Mouse (Mus musculus) liver, embryonic 14.5 days (tissue): Measurements from ENCODE around the gene Pnp.

Experiments used
- CTCF ChIP-seq: IDR thresholded peaks from 2 replicates; pipeline ENCODE4 v1.5.1; 2016; ENCODE audit warnings: antibody characterized with exemption, low read depth, control low read depth
- EP300 ChIP-seq: IDR thresholded peaks from 2 replicates; pipeline ENCODE4 v1.6.1; 2016; ENCODE audit warnings: antibody characterized with exemption, low read depth

DNA sequence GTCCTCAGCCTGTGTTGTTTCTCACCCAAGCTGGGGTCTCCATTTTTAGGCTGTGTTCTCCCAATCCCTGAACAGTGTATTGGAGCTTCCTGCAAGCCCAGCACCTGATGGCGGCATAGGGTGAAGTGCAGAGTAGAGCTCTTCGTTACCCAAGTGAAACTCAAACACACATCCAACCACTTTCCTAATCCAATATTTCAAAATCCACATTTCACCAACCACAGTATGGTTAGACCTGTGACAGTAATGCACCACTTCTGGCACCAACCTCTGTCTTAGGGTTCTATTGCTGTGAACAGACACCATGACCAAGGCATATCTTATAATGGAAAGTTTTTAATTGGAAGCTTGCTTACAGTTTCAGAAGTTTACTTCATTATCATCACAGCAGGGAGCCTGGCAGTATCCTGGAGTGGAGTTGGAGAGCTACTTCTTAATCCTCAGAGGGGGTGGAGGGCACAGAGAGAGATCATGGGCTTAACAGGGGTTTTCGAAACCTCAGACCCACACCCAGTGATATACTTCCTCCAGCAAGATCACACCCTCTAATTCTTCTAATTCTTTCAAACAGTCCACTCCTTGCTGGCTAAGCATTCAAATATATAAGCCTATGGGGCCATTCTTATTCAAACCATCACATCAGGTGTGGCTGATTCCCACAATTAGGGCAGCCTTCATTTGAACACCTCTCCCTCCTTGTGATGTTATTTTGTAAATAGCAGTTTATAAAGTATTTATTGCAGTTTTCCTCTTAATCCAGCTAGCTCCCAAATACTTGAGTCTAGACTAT is 7.4 kb downstream of the Pnp start:
- TF ChIP-seq EP300 (no peak), CTCF (no peak)
